Mouse (Mus musculus): ENCODE results near the gene Tnfrsf13c. TPM values are rescaled to one million over a fixed set of nuclear protein-coding genes. Genes with fewer than 3 reads are reported as not detected.

Tnfrsf13c gene
- not detected in 2 replicates for polyA plus RNA-seq (2015; fragmentation: Nextera tagmentation; extraction: Ambion mirVana)

DNA sequence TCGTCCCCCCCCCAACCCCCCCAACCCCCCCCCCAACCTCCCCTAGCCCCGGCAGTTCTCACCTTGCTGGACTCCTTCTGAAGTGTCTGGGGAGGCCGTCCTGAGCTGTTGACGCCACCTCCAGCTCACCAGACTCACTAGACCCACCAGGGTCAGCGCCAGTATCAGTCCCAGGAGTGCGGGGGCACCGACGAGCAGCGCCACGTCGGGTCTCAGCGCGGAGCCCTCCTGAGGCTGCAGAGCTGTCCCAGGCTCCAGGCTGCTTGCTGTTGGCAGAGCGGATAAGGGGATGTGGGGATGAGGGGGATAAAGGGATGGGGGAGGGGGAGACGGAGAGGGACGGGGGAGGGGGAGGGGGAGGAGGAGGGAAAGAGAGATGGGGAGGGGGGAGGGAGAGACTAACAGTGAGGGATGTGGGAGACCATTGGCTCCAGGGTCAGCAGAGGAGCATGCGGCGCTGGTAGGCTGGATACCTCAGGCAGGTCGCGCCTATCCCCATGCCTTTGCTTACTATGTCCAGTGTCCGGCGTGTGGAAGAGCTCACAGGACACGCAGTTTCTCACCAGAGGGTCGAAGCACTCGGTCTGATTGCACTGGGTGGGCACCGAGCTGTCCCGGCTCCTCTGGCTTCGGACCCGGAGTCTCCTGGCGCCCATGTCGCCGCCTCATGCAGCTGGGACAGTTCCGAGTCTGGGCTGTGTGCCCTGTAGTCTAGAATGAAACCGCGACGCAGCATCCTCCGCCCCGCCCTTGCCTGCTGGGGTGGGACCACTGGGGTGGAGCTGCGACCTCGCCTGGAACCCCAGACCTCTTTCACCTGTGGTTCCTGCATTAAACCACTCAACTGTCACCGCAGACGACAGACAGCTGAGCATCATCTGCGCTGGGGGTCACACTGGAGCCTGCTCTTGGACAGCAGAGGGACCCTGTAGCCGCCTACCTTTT lies at the start of gene Tnfrsf13c:
Tnfrsf13c (minus strand) TSS at position 713 of the 945 bp plus-strand sequence.
- H3K27ac ChIP-seq: no peak within 1 kb of the TSS
- no peaks in the 10 kb centered on the region for H3K36me3 ChIP-seq
- peak within 1 kb of the TSS; percentile 63 for H3K4me2 ChIP-seq (replicated peaks)
- 1% methylated on average over 41 of the region's 44 CpGs for WGBS
- peaks cover 26% of the 10 kb centered on the region for H3K27me3 ChIP-seq
- peak; percentile 68 for ATAC-seq
- H3K9me3 ChIP-seq: no peaks in the 10 kb centered on the region
- peak within 1 kb of the TSS; percentile 54 for H3K9ac ChIP-seq (replicated peaks)
- H3K4me3 ChIP-seq (replicated peaks): peak within 1 kb of the TSS; percentile 34
- peaks cover 22% of the 10 kb centered on the region for H3K4me1 ChIP-seq (replicated peaks)

GRCm38 (mm10) chr15:82272295-82272694 lies 48.1 kb upstream of the Tnfrsf13c start:
- H3K27me3 ChIP-seq: peaks cover 16% of the 10 kb centered on the region
- no peak overlapping the region for H3K9ac ChIP-seq (replicated peaks)
- no peaks in the 10 kb centered on the region for H3K9me3 ChIP-seq
- no peak overlapping the region for H3K4me3 ChIP-seq (replicated peaks)
- peaks cover under 1% of the 10 kb centered on the region; the same call in 1 of the 2 replicates for H3K36me3 ChIP-seq
- 91% methylated on average over 6 of the region's 6 CpGs for WGBS
- no peak for ATAC-seq
- H3K4me2 ChIP-seq (replicated peaks): no peak overlapping the region
- H3K4me1 ChIP-seq (replicated peaks): peaks cover 64% of the 10 kb centered on the region
- H3K27ac ChIP-seq: no peak overlapping the region

GRCm38 (mm10) chr15:82271201-82271600 lies 47.0 kb upstream of the Tnfrsf13c start:
- 4% methylated on average over 5 of the region's 5 CpGs for WGBS
- Histone ChIP-seq H3K27ac (peak overlapping the region; percentile 45), H3K4me3 (replicated peaks) (no peak overlapping the region), H3K9me3 (no peaks in the 10 kb centered on the region), H3K9ac (replicated peaks) (no peak overlapping the region), H3K36me3 (no peaks in the 10 kb centered on the region), H3K27me3 (peaks cover 16% of the 10 kb centered on the region), H3K4me1 (replicated peaks) (peaks cover 54% of the 10 kb centered on the region), H3K4me2 (replicated peaks) (no peak overlapping the region)
- ATAC-seq: 0 out of 2 replicates have a peak, but pooled peaks have one; percentile 2

GRCm38 (mm10) chr15:82268783-82269182 lies 44.6 kb upstream of the Tnfrsf13c start:
- whole genome bisulfite sequencing: 88% methylated on average over 9 of the region's 9 CpGs
- H3K9ac ChIP-seq (replicated peaks): peak overlapping the region; percentile 21; the same call in 1 of the 2 replicates

GRCm38 (mm10) chr15:82268185-82268584 lies 44.0 kb upstream of the Tnfrsf13c start:
- Histone ChIP-seq H3K4me3 (replicated peaks) (no peak overlapping the region), H3K27ac (peak overlapping the region; percentile 58), H3K9ac (replicated peaks) (0 out of 2 replicates have a peak overlapping the region, but pooled peaks have one; percentile 0), H3K4me2 (replicated peaks) (no peak overlapping the region), H3K36me3 (no peaks in the 10 kb centered on the region), H3K27me3 (peaks cover 9% of the 10 kb centered on the region), H3K9me3 (no peaks in the 10 kb centered on the region), H3K4me1 (replicated peaks) (peaks cover 42% of the 10 kb centered on the region)
- ATAC-seq: peak; percentile 56
- WGBS: 10% methylated on average over 3 of the region's 3 CpGs

More at GRCm38 (mm10) chr15:82268783-82269182, 44.6 kb upstream of the Tnfrsf13c start:
- no peaks in the 10 kb centered on the region for H3K36me3 ChIP-seq
- peaks cover 45% of the 10 kb centered on the region for H3K4me1 ChIP-seq (replicated peaks)
- H3K4me2 ChIP-seq (replicated peaks): no peak overlapping the region
- no peaks in the 10 kb centered on the region for H3K9me3 ChIP-seq
- peaks cover 15% of the 10 kb centered on the region for H3K27me3 ChIP-seq
- peak overlapping the region; percentile 58 for H3K27ac ChIP-seq
- H3K4me3 ChIP-seq (replicated peaks): no peak overlapping the region
- ATAC-seq: no peak

DNA sequence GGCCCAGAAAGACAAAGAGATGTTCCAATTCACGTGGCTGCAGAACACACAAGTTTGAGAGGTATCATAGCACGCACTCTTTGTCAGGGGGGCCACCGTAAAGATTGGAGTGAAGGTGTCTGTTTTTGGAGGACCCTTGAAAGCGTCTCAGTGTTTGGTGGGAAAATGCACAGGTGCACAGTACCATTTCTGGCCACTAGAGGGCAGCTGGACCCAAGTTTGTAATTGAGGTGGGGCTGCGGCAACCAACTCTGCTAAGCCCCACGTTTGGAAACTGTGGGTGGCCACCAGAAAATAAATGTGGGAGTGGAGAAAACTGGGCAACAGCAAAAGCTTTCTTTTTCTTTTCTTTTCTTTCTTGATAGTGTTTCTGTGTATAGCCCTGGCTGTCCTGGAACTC lies 42.2 kb upstream of the Tnfrsf13c start:
- no peaks in the 10 kb centered on the region for H3K36me3 ChIP-seq
- 14% methylated on average over 6 of the region's 6 CpGs for WGBS
- no peak overlapping the region for H3K4me2 ChIP-seq (replicated peaks)
- no peaks in the 10 kb centered on the region for H3K9me3 ChIP-seq
- peak; percentile 13; the same call in 1 of the 2 replicates for ATAC-seq
- peaks cover 37% of the 10 kb centered on the region for H3K4me1 ChIP-seq (replicated peaks)
- H3K4me3 ChIP-seq (replicated peaks): no peak overlapping the region
- H3K9ac ChIP-seq (replicated peaks): no peak overlapping the region
- H3K27me3 ChIP-seq: no peaks in the 10 kb centered on the region
- H3K27ac ChIP-seq: no peak overlapping the region

DNA sequence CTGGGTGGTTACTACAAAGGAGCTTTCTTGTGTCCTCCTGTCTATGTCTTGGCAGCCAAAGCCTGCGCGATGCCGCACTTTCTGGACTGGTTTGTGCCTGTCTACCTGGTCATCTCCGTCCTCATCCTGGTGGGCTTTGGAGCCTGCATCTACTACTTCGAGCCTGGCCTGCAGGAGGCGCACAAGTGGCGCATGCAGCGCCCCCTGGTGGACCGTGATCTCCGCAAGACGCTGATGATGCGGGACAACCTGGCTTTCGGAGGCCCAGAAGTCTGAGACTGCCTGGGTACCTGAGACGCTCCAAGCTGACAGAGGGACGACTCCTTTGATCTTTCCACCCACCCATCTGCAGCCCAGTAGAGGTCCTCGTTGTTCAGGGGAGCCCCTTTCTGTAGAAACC lies 35.3 kb upstream of the Tnfrsf13c start:
- Histone ChIP-seq H3K9ac (replicated peaks) (no peak overlapping the region), H3K4me2 (replicated peaks) (no peak overlapping the region), H3K27ac (no peak overlapping the region), H3K4me1 (replicated peaks) (peaks cover 38% of the 10 kb centered on the region), H3K4me3 (replicated peaks) (no peak overlapping the region), H3K36me3 (peaks cover 17% of the 10 kb centered on the region; the same call in 1 of the 2 replicates), H3K9me3 (no peaks in the 10 kb centered on the region), H3K27me3 (peaks cover 4% of the 10 kb centered on the region; the same call in 1 of the 2 replicates)
- no peak for ATAC-seq
- WGBS: 12% methylated on average over 16 of the region's 16 CpGs

DNA sequence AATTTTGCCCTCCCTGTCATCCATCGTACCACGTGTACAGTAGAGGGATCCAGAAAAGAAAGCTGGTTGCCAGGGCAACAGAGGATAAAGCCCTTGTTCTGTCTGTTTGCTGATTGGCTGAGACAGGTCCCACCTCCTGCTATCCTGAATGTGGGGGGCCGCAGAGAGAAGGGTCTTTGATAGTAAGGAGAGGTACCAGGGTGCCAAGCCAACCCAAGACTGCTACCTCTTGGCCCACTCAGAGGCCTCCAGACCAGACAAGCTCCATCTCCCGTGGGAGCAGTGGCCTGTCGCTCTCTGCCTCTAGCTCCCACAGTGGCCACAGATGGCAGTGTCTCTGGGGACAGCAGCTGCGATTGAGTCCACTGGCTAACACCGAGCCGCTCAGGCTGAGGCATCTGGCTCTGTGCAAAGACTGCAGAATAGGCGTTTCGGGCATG lies 31.8 kb upstream of the Tnfrsf13c start:
- peak overlapping the region; percentile 54 for H3K4me3 ChIP-seq (replicated peaks)
- H3K9me3 ChIP-seq: no peaks in the 10 kb centered on the region
- peak overlapping the region; percentile 64 for H3K4me2 ChIP-seq (replicated peaks)
- 3% methylated on average over 10 of the region's 10 CpGs for WGBS
- peaks cover 4% of the 10 kb centered on the region; the same call in 1 of the 2 replicates for H3K27me3 ChIP-seq
- H3K27ac ChIP-seq: peak overlapping the region; percentile 93
- H3K9ac ChIP-seq (replicated peaks): peak overlapping the region; percentile 74
- ATAC-seq: peak; percentile 90
- H3K36me3 ChIP-seq: peaks cover 14% of the 10 kb centered on the region; the same call in 1 of the 2 replicates
- peaks cover 36% of the 10 kb centered on the region for H3K4me1 ChIP-seq (replicated peaks)

DNA sequence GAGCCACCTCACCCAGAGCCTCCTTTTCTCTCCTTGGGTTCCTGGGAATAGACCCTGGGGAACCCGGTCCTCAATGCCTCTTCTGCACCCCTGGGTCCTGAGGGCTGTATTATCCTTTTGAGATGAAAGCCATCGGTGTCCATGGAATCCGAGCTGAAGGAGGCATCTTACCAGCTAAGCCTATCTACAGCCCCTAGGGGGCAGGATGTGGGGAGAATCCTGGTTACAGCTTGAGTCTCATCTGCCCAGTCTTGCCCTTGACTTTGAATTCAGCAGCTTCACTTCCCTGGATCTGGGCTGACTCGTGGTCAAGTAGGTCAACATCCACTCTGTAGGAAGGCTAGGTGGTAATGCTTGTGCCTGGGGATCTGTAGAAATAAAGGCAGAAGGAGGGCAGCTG lies 31.1 kb upstream of the Tnfrsf13c start:
- peaks cover 36% of the 10 kb centered on the region for H3K4me1 ChIP-seq (replicated peaks)
- 33% methylated on average over 4 of the region's 4 CpGs for WGBS
- H3K9ac ChIP-seq (replicated peaks): no peak overlapping the region
- 0 out of 2 replicates have a peak, but pooled peaks have one; percentile 1 for ATAC-seq
- no peak overlapping the region; the same call in 1 of the 2 replicates for H3K4me3 ChIP-seq (replicated peaks)
- peak overlapping the region; percentile 93 for H3K27ac ChIP-seq
- peak overlapping the region; percentile 64 for H3K4me2 ChIP-seq (replicated peaks)
- no peaks in the 10 kb centered on the region; the same call in 1 of the 2 replicates for H3K27me3 ChIP-seq
- H3K36me3 ChIP-seq: peaks cover 6% of the 10 kb centered on the region; the same call in 1 of the 2 replicates
- no peaks in the 10 kb centered on the region for H3K9me3 ChIP-seq

GRCm38 (mm10) chr15:82252097-82252496 lies 27.9 kb upstream of the Tnfrsf13c start, which contains the start of gene 1500009C09Rik:
Gene 1500009C09Rik (plus strand): TSS chr15:82252397.
- 90% methylated on average over 6 of the region's 6 CpGs for WGBS
- peaks cover 26% of the 10 kb centered on the region for H3K4me1 ChIP-seq (replicated peaks)
- ATAC-seq: no peak
- H3K4me2 ChIP-seq (replicated peaks): no peak within 1 kb of the TSS
- H3K27ac ChIP-seq: no peak within 1 kb of the TSS
- H3K27me3 ChIP-seq: no peaks in the 10 kb centered on the region
- no peaks in the 10 kb centered on the region for H3K36me3 ChIP-seq
- H3K9ac ChIP-seq (replicated peaks): no peak within 1 kb of the TSS
- H3K4me3 ChIP-seq (replicated peaks): no peak within 1 kb of the TSS
- no peaks in the 10 kb centered on the region for H3K9me3 ChIP-seq

- Histone ChIP-seq H3K27me3 (no peaks in the 10 kb centered on the region), H3K36me3 (no peaks in the 10 kb centered on the region), H3K27ac (no peak overlapping the region), H3K9ac (replicated peaks) (no peak overlapping the region), H3K9me3 (no peaks in the 10 kb centered on the region), H3K4me3 (replicated peaks) (no peak overlapping the region), H3K4me1 (replicated peaks) (peaks cover 21% of the 10 kb centered on the region), H3K4me2 (replicated peaks) (no peak overlapping the region)
- ATAC-seq: no peak
- WGBS: 94% methylated on average over 3 of the region's 3 CpGs
Measured at GRCm38 (mm10) chr15:82251579-82251978, 27.4 kb upstream of the Tnfrsf13c start.
